Mouse (Mus musculus) heart, postnatal 0 days (tissue): ENCODE measurements around the gene Zfhx3. TPM values are rescaled to one million over a fixed set of nuclear protein-coding genes. Genes with fewer than 3 reads are reported as not detected.

Source experiments
- ATAC-seq: fragments of 200-750 bp; cut with Nextera tagmentation; 2 replicates; pipeline ENCODE4 v1.8.0; 2017; ENCODE audit warnings: low read depth, moderate number of reproducible peaks, moderate library complexity; ENCODE audit not compliant: insufficient read depth
- DNase-seq: peaks from one replicate; pipeline ENCODE4 v3.0.0-alpha.2; 2016; ENCODE audit warnings: low spot score
- H3K27ac ChIP-seq: fragments of 300-500 bp; sonication (generic); 2 replicates; pipeline ENCODE4 v1.5.1; 2014; ENCODE audit warnings: low read depth, mild to moderate bottlenecking
- H3K27me3 ChIP-seq: fragments of 300-500 bp; sonication (generic); 2 replicates; pipeline ENCODE4 v1.6.1; 2014; ENCODE audit warnings: low read length, mixed read lengths; ENCODE audit not compliant: control insufficient read depth, insufficient read depth
- H3K36me3 ChIP-seq: fragments of 300-500 bp; sonication (generic); replicated peaks from 2 replicates; pipeline ENCODE4 v1.6.1; 2014; ENCODE audit warnings: low read length, mixed read lengths; ENCODE audit not compliant: control insufficient read depth, insufficient read depth
- H3K4me1 ChIP-seq: fragments of 300-500 bp; sonication (generic); 2 replicates; pipeline ENCODE4 v1.6.1; 2014; ENCODE audit warnings: antibody characterized with exemption; ENCODE audit not compliant: control insufficient read depth, insufficient read depth
- H3K4me2 ChIP-seq: fragments of 300-500 bp; sonication (generic); 2 replicates; pipeline ENCODE4 v1.6.1; 2014; ENCODE audit warnings: low read depth, mild to moderate bottlenecking, low read length, moderate library complexity
- H3K4me3 ChIP-seq: fragments of 300-500 bp; sonication (generic); 2 replicates; pipeline ENCODE4 v1.5.1; 2014; ENCODE audit warnings: low read depth, low read length
- H3K9ac ChIP-seq: fragments of 300-500 bp; sonication (generic); replicated peaks from 2 replicates; pipeline ENCODE4 v1.6.1; 2014; ENCODE audit warnings: low read depth, low read length, mixed read lengths
- H3K9me3 ChIP-seq: fragments of 300-500 bp; sonication (generic); replicated peaks from 2 replicates; pipeline ENCODE4 v1.6.1; 2016; ENCODE audit warnings: low read length; ENCODE audit not compliant: control insufficient read depth
- CTCF ChIP-seq: IDR thresholded peaks from 2 replicates; pipeline ENCODE4 v1.5.1; 2016; ENCODE audit warnings: antibody characterized with exemption, control low read depth, low read depth
- EP300 ChIP-seq: IDR thresholded peaks from 2 replicates; pipeline ENCODE4 v1.6.1; 2016; ENCODE audit warnings: antibody characterized with exemption, low read depth
- WGBS: fragments of 180-500 bp; shearing (Covaris S2); extraction: QIAGEN DNeasy Blood & Tissue Kit; methylation state at CpG from one replicate; pipeline ENCODE4 v1.1.7; 2014; 5-methylcytosine and 5-hydroxymethylcytosine counted together
- polyA plus RNA-seq: library from polyadenylated mRNA; unstranded; fragments of >200 nt; fragmentation: Nextera tagmentation; extraction: Ambion mirVana; gene quantifications from 2 replicates; pipeline ENCODE4 v1.2.1, GENCODE M21; 2015
- total RNA-seq: library from RNA; depleted of rRNA; stranded (reverse); fragments of >200 nt; gene quantifications from 2 replicates; pipeline ENCODE4 v1.2.3, GENCODE M21; 2014; ENCODE audit warnings: low replicate concordance

The Zfhx3 gene
- total and polyA plus RNA-seq, 2 experiments from 2014 or later = 2.0 to 2.5 TPM

GRCm38 (mm10) chr8:108904288-108904971 lies 962.0 kb downstream of the Zfhx3 start:
- no peaks in the 10 kb centered on the region for H3K9me3 ChIP-seq
- no peaks in the 10 kb centered on the region for H3K27me3 ChIP-seq
- no peak for DNase-seq
- no peak for TF ChIP-seq EP300
- H3K27ac ChIP-seq = no peak overlapping the region
- 79% methylated on average over 11 of the region's 11 CpGs for WGBS
- no peaks in the 10 kb centered on the region for H3K36me3 ChIP-seq
- no peak overlapping the region for H3K9ac ChIP-seq
- ATAC-seq = no peak
- H3K4me1 ChIP-seq = peaks cover 13% of the 10 kb centered on the region; the same call in 1 of the 2 replicates
- no peak overlapping the region for H3K4me3 ChIP-seq
- H3K4me2 ChIP-seq = no peak overlapping the region

GRCm38 (mm10) chr8:108908066-108908465 lies 965.6 kb downstream of the Zfhx3 start:
- TF ChIP-seq EP300 = no peak
- TF ChIP-seq CTCF = no peak
- Histone ChIP-seq H3K27ac (no peak overlapping the region), H3K9me3 (no peaks in the 10 kb centered on the region), H3K36me3 (no peaks in the 10 kb centered on the region), H3K9ac (no peak overlapping the region), H3K27me3 (no peaks in the 10 kb centered on the region), H3K4me3 (no peak overlapping the region), H3K4me1 (0 out of 2 replicates have a peak, but pooled peaks cover 10% of the 10 kb centered on the region), H3K4me2 (no peak overlapping the region)
- DNase-seq (no peak), ATAC-seq (no peak)
- 80% methylated on average over 9 of the region's 9 CpGs for WGBS

- no peak for ATAC-seq
- H3K27me3 ChIP-seq = no peaks in the 10 kb centered on the region
- no peak overlapping the region for H3K4me3 ChIP-seq
- H3K4me1 ChIP-seq = 0 out of 2 replicates have a peak, but pooled peaks cover 10% of the 10 kb centered on the region
- no peak for DNase-seq
- TF ChIP-seq EP300 (no peak), CTCF (no peak)
- no peak overlapping the region for H3K4me2 ChIP-seq
- 85% methylated on average over 16 of the region's 16 CpGs for WGBS
- no peak overlapping the region for H3K27ac ChIP-seq
- no peaks in the 10 kb centered on the region for H3K36me3 ChIP-seq
- H3K9me3 ChIP-seq = no peaks in the 10 kb centered on the region
- no peak overlapping the region for H3K9ac ChIP-seq
Measured at GRCm38 (mm10) chr8:108908540-108908939, 966.1 kb downstream of the Zfhx3 start.

GRCm38 (mm10) chr8:108909035-108909434 lies 966.6 kb downstream of the Zfhx3 start:
- Histone ChIP-seq H3K4me3 (no peak overlapping the region), H3K9me3 (no peaks in the 10 kb centered on the region), H3K27me3 (no peaks in the 10 kb centered on the region), H3K4me1 (0 out of 2 replicates have a peak, but pooled peaks cover 10% of the 10 kb centered on the region), H3K36me3 (no peaks in the 10 kb centered on the region), H3K9ac (no peak overlapping the region), H3K4me2 (no peak overlapping the region), H3K27ac (no peak overlapping the region)
- ATAC-seq (no peak), DNase-seq (no peak)
- WGBS = 59% methylated on average over 9 of the region's 9 CpGs
- TF ChIP-seq EP300 = no peak
- TF ChIP-seq CTCF = no peak

- Histone ChIP-seq H3K27me3 (no peaks in the 10 kb centered on the region), H3K4me2 (no peak overlapping the region), H3K9ac (no peak overlapping the region), H3K9me3 (no peaks in the 10 kb centered on the region), H3K4me3 (no peak overlapping the region), H3K27ac (no peak overlapping the region), H3K4me1 (0 out of 2 replicates have a peak, but pooled peaks cover 10% of the 10 kb centered on the region), H3K36me3 (no peaks in the 10 kb centered on the region)
- ATAC-seq = no peak
- WGBS = 79% methylated on average over 2 of the region's 2 CpGs
- TF ChIP-seq CTCF (no peak), EP300 (no peak)
- DNase-seq = no peak
Measured at GRCm38 (mm10) chr8:108909455-108909854, 967.0 kb downstream of the Zfhx3 start.

- DNase-seq = peak; percentile 31
Measured at GRCm38 (mm10) chr8:108910843-108911242, 968.4 kb downstream of the Zfhx3 start.

More at GRCm38 (mm10) chr8:108910843-108911242, 968.4 kb downstream of the Zfhx3 start:
- Histone ChIP-seq H3K9me3 (no peaks in the 10 kb centered on the region), H3K4me1 (peaks cover 11% of the 10 kb centered on the region; the same call in 1 of the 2 replicates), H3K36me3 (no peaks in the 10 kb centered on the region), H3K4me2 (peak overlapping the region; percentile 28; the same call in 1 of the 2 replicates), H3K27ac (peak overlapping the region; percentile 53), H3K9ac (no peak overlapping the region), H3K27me3 (no peaks in the 10 kb centered on the region), H3K4me3 (no peak overlapping the region)
- TF ChIP-seq EP300 (no peak), CTCF (no peak)
- peak; percentile 49; the same call in 1 of the 2 replicates for ATAC-seq
- WGBS = 33% methylated on average over 12 of the region's 12 CpGs
